Mouse (Mus musculus): ENCODE measurements around the gene Foxl2. TPM values are rescaled to one million over a fixed set of nuclear protein-coding genes. Genes with fewer than 3 reads are reported as not detected.

Foxl2 gene
- polyA plus RNA-seq, 2 experiments = not detected

DNA sequence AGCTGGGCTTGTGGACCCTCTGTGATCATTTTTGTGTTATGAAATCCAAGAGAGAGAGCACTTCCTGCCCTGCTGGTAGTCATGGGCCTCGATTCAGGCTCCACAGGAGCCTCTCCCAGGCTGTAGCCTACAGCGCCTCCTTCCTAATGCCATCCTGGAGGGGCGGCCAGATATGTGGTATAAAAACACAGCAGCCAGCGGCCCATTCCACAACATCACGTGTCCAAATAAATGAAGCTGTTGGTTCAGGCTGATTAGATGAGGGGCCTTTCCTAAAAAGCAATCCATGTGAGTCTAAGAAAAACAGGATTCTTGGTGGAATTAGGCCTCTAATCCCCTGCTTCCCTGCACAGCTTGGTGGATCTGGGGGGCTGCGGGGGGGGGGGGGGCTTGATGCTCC is 22.2 kb upstream of the Foxl2 start:
- no peak for ATAC-seq (ENCODE audit: insufficient read depth)
- no peak for TF ChIP-seq EP300 (IDR thresholded peaks at IDR 0.05; ENCODE audit: low read depth)
- no peak for TF ChIP-seq CTCF (IDR thresholded peaks at IDR 0.05; ENCODE audit: low read depth)

DNA sequence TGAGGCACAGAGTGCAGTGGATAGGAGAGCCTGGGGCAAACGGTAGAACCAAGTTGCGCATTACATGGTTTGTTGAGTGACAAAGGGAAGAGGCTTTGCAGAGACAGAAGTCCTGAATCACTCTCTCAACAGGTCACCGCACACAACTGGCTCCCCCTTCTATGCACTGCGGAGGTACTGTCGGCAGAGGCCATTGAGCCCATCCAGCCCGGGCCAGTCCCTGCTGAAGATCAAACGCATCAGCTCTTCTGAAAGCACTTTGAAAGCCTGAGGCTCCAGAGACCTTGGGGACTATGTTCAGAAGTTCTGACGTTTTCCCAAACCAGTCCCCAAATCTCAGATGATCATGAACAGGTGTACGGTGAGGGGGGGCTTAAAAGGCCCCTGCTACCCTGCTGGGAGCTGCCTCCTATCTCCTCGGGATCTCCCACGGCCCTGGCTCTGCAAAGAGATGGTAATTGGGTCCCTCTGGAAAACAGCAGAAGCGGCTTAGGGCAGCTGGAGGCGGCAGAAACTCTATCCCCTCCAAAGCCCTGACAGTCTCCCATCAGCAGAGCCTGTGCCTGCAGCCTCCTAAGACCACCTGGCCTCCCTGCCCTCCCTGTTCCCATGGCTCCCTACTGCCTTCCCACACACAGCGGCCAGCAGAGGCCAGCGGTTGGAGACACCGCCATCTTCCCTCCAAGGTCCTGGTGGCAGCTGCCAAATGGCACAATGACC is 19.7 kb upstream of the Foxl2 start:
- ATAC-seq (ENCODE audit: insufficient read depth) = no peak
- no peak overlapping the region for H3K4me2 ChIP-seq (ENCODE audit: low read depth)

More for the DNA sequence above, 22.2 kb upstream of the Foxl2 start:
- H3K4me3 ChIP-seq (ENCODE audit: insufficient read depth in 1 of 2, low read depth in 2 of 2, low read length in 2 of 2) = no peak overlapping the region
- H3K9me3 ChIP-seq (ENCODE audit: control insufficient read depth, low read length) = no peaks in the 10 kb centered on the region
- 41% methylated on average over 6 of the region's 6 CpGs for WGBS (ENCODE audit: insufficient replicate concordance)
- no peak overlapping the region for H3K9ac ChIP-seq (replicated peaks)
- no peaks in the 10 kb centered on the region for H3K4me1 ChIP-seq (replicated peaks; ENCODE audit: control insufficient read depth in 2 of 2, insufficient read depth in 2 of 2, low read length in 1 of 2)
- H3K36me3 ChIP-seq (replicated peaks; ENCODE audit: control insufficient read depth, insufficient read depth, low read depth) = no peaks in the 10 kb centered on the region
- DNase-seq (ENCODE audit: low read depth in 3 of 3, low spot score in 3 of 3) = no peak
- no peak overlapping the region for H3K27ac ChIP-seq
- no peaks in the 10 kb centered on the region for H3K27me3 ChIP-seq (ENCODE audit: control insufficient read depth, insufficient read depth, low read length)
- H3K4me2 ChIP-seq (ENCODE audit: low read depth) = no peak overlapping the region

DNA sequence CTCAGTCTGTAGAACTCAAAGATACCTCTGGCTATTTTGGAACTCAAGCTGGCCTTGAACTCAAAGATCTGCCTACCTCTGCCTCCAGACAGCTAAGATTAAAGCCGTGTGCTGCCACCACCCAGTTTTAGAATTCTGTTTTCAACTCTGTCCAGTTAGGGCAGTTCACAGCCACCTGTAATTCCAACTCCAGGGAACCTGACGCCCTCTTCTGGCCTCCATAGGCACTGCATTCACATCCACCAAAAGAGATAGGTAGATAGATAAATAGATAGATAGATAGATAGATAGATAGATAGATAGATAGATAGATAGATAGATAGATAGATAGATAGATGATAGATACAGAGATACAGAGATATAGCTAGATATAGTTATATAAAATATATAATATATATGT is 15.8 kb upstream of the Foxl2 start:
- no peak overlapping the region for H3K27ac ChIP-seq
- H3K27me3 ChIP-seq (ENCODE audit: control insufficient read depth, insufficient read depth, low read length) = no peaks in the 10 kb centered on the region
- H3K4me3 ChIP-seq (ENCODE audit: insufficient read depth in 1 of 2, low read depth in 2 of 2, low read length in 2 of 2) = no peak overlapping the region
- DNase-seq (ENCODE audit: low read depth in 3 of 3, low spot score in 3 of 3) = no peak
- ATAC-seq (ENCODE audit: insufficient read depth) = no peak
- H3K4me2 ChIP-seq (ENCODE audit: low read depth) = no peak overlapping the region
- H3K9me3 ChIP-seq (ENCODE audit: control insufficient read depth, low read length) = no peaks in the 10 kb centered on the region
- WGBS (ENCODE audit: insufficient replicate concordance) = 18% methylated on average over 2 of the region's 2 CpGs
- peak; percentile 32; the same call in 1 of the 2 replicates for TF ChIP-seq CTCF (IDR thresholded peaks at IDR 0.05; ENCODE audit: low read depth)
- no peak for TF ChIP-seq EP300 (IDR thresholded peaks at IDR 0.05; ENCODE audit: low read depth)
- H3K4me1 ChIP-seq (replicated peaks; ENCODE audit: control insufficient read depth in 2 of 2, insufficient read depth in 2 of 2, low read length in 1 of 2) = no peaks in the 10 kb centered on the region
- H3K36me3 ChIP-seq (replicated peaks; ENCODE audit: control insufficient read depth, insufficient read depth, low read depth) = no peaks in the 10 kb centered on the region
- no peak overlapping the region for H3K9ac ChIP-seq (replicated peaks)

More for the DNA sequence above, 19.7 kb upstream of the Foxl2 start:
- DNase-seq (ENCODE audit: low read depth in 3 of 3, low spot score in 3 of 3) = no peak
- no peaks in the 10 kb centered on the region for H3K9me3 ChIP-seq (ENCODE audit: control insufficient read depth, low read length)
- 26% methylated on average over 16 of the region's 16 CpGs for WGBS (ENCODE audit: insufficient replicate concordance)
- H3K27me3 ChIP-seq (ENCODE audit: control insufficient read depth, insufficient read depth, low read length) = no peaks in the 10 kb centered on the region
- no peaks in the 10 kb centered on the region for H3K36me3 ChIP-seq (replicated peaks; ENCODE audit: control insufficient read depth, insufficient read depth, low read depth)
- no peaks in the 10 kb centered on the region for H3K4me1 ChIP-seq (replicated peaks; ENCODE audit: control insufficient read depth in 2 of 2, insufficient read depth in 2 of 2, low read length in 1 of 2)
- no peak overlapping the region for H3K27ac ChIP-seq
- TF ChIP-seq EP300 (IDR thresholded peaks at IDR 0.05; ENCODE audit: low read depth) (no peak), CTCF (IDR thresholded peaks at IDR 0.05; ENCODE audit: low read depth) (no peak)
- H3K4me3 ChIP-seq (ENCODE audit: insufficient read depth in 1 of 2, low read depth in 2 of 2, low read length in 2 of 2) = no peak overlapping the region
- H3K9ac ChIP-seq (replicated peaks) = no peak overlapping the region

DNA sequence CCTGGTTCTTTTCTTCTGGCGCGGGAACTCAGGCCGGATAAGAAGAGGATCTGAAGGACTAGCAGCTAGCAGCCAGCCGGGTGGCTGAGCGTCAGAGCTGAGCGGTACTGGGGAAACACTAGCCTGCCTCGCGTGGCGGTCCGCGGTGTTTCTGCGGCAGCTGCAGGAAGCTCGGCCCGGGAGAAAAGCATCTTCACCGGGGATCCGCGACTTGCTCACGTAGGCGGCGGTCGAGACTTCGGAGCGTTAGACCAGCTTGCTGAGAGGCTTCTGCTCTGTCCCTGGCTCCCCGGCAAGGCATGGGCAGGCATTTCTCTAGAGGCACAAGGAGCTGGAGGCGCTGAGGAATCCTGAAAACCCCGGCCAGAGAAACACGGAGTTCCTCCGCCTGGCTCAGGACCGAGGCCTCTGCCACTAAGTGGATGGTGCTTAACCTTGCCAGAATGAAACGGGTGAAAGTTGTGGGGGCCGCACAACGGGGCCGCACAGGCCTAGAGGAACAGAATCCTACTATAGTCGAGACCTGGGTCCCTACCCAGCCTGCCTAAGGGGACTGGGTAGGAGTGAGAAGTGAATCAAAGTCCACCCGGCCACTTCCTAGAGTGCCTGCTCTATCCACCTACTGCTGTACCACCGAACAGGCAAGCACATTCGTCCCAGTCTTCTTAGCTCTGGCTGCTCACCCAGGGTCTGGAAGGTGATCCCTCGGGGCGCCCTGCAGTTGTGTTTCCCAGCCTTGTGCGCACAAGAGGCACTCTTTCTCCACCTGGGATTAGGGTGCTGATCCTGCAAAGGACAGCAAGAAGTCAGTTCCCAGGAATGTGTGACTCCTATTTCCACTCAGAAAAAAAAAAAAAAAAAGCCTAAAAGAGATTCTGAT is 2.7 kb upstream of the Foxl2 start:
- Histone ChIP-seq H3K27ac (no peak overlapping the region), H3K4me1 (replicated peaks; ENCODE audit: control insufficient read depth in 2 of 2, insufficient read depth in 2 of 2, low read length in 1 of 2) (no peaks in the 10 kb centered on the region), H3K9me3 (ENCODE audit: control insufficient read depth, low read length) (no peaks in the 10 kb centered on the region), H3K4me3 (ENCODE audit: insufficient read depth in 1 of 2, low read depth in 2 of 2, low read length in 2 of 2) (no peak overlapping the region), H3K36me3 (replicated peaks; ENCODE audit: control insufficient read depth, insufficient read depth, low read depth) (no peaks in the 10 kb centered on the region), H3K9ac (replicated peaks) (no peak overlapping the region), H3K27me3 (ENCODE audit: control insufficient read depth, insufficient read depth, low read length) (peaks cover 71% of the 10 kb centered on the region), H3K4me2 (ENCODE audit: low read depth) (no peak overlapping the region)
- no peak for ATAC-seq (ENCODE audit: insufficient read depth)
- TF ChIP-seq EP300 (IDR thresholded peaks at IDR 0.05; ENCODE audit: low read depth) (no peak), CTCF (IDR thresholded peaks at IDR 0.05; ENCODE audit: low read depth) (no peak)
- DNase-seq (ENCODE audit: low read depth in 3 of 3, low spot score in 3 of 3) = no peak
- WGBS (ENCODE audit: insufficient replicate concordance) = under 1% methylated on average over 40 of the region's 40 CpGs

DNA sequence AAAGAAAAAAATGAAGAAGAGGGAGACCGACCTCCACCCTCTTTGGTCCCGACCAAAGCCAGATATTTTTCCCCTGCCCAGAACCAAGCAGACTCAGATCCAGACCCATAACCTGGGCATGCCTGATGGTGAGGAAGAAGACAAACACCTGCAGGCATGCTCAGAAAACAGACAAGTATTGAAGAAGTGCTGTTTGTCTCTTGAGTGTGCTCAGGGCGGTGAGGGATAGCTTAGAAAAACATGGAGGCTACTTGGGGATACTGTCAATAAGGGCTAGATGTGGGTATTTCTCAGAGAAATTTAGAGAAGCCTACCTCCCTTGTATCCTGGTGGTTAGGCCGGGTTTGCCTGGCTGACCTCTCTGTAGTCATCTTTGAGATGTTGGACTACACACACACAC is 1.8 kb upstream of the Foxl2 start:
- Histone ChIP-seq H3K36me3 (replicated peaks; ENCODE audit: control insufficient read depth, insufficient read depth, low read depth) (no peaks in the 10 kb centered on the region), H3K9me3 (ENCODE audit: control insufficient read depth, low read length) (no peaks in the 10 kb centered on the region), H3K27me3 (ENCODE audit: control insufficient read depth, insufficient read depth, low read length) (peaks cover 80% of the 10 kb centered on the region), H3K4me2 (ENCODE audit: low read depth) (no peak overlapping the region), H3K9ac (replicated peaks) (no peak overlapping the region), H3K27ac (no peak overlapping the region), H3K4me1 (replicated peaks; ENCODE audit: control insufficient read depth in 2 of 2, insufficient read depth in 2 of 2, low read length in 1 of 2) (no peaks in the 10 kb centered on the region), H3K4me3 (ENCODE audit: insufficient read depth in 1 of 2, low read depth in 2 of 2, low read length in 2 of 2) (no peak overlapping the region)
- TF ChIP-seq CTCF (IDR thresholded peaks at IDR 0.05; ENCODE audit: low read depth) = no peak
- no peak for TF ChIP-seq EP300 (IDR thresholded peaks at IDR 0.05; ENCODE audit: low read depth)
- WGBS (ENCODE audit: insufficient replicate concordance) = 3% methylated on average over 4 of the region's 4 CpGs
- ATAC-seq (ENCODE audit: insufficient read depth) (no peak), DNase-seq (ENCODE audit: low read depth in 3 of 3, low spot score in 3 of 3) (no peak)

All from liver, embryonic 14.5 days (tissue).